Mouse (Mus musculus) CH12.LX (cell line): ENCODE measurements around the gene Cep170b.

Source experiments
- CTCF ChIP-seq, 2 experiments: IDR thresholded peaks in 1 of 2; conservative IDR thresholded peaks in 1 of 2; 2 replicates each; pipeline ENCODE4 v1.5.1; 2011 to 2012; ENCODE audit warnings: low read depth in 2 of 2, low read length in 2 of 2, improper control_type of control experiment in 1 of 2, inconsistent platforms in 1 of 2, mild to moderate bottlenecking in 1 of 2, moderate library complexity in 1 of 2
- RCOR1 ChIP-seq: conservative IDR thresholded peaks from 2 replicates; pipeline ENCODE4 v1.6.1; 2012; ENCODE audit warnings: low read depth, mild to moderate bottlenecking, inconsistent platforms, low read length, improper control_type of control experiment
- SIN3A ChIP-seq: IDR thresholded peaks from 2 replicates; pipeline ENCODE4 v1.6.1; 2012; ENCODE audit warnings: low read length, improper control_type of control experiment, inconsistent platforms
- ZMIZ1 ChIP-seq: IDR thresholded peaks from 2 replicates; pipeline ENCODE4 v1.6.1; 2012; ENCODE audit warnings: low read depth, mild to moderate bottlenecking, inconsistent platforms, low read length, improper control_type of control experiment

DNA sequence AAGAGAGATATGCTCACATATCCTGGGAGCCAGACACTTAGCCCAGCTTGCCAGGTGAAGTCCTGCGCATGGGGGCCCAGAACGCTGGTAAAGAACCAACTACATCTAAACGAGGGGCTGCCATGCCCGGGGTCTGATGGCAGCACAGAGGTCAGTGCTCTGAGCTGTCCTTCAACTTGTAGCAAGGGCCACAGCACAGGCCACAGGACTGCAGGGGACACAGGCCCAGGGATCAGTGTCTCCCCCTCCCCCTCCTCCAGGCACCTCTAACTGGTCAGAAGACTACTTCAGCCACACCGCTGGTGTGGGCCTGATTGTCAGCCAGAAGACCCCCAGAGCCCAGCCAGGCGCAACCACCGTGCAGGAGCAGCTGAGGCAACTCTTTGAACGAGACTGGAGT, 47.9 kb downstream of the Cep170b start:
- TF ChIP-seq CTCF (conservative IDR thresholded peaks at IDR 0.05 in 1 of 2, IDR thresholded peaks at IDR 0.05 in 1 of 2; ENCODE audit: low read depth in 2 of 2, low read length in 2 of 2): no peak
- no peak for TF ChIP-seq ZMIZ1
- no peak for TF ChIP-seq SIN3A
- no peak for TF ChIP-seq RCOR1
